Mouse (Mus musculus) megakaryocyte, embryonic 14.5 days (primary cell): Measurements from ENCODE around the gene Ppm1n. TPM values are rescaled to one million over a fixed set of nuclear protein-coding genes. Genes with fewer than 3 reads are reported as not detected.
A peak's percentile ranks its signal among the peaks of the same experiment; 100 is the strongest.

ENCODE experiments used
- H3K27me3 ChIP-seq: replicated peaks from 2 replicates; pipeline ENCODE3; 2012; ENCODE audit warnings: inconsistent platforms
- H3K36me3 ChIP-seq: replicated peaks from 2 replicates; pipeline ENCODE3; 2012; ENCODE audit warnings: low read length, inconsistent platforms, mixed read lengths
- H3K4me1 ChIP-seq: 2 replicates; pipeline ENCODE4 v1.6.1; 2012; ENCODE audit warnings: inconsistent platforms
- H3K4me3 ChIP-seq: replicated peaks from 2 replicates; pipeline ENCODE3; 2012; ENCODE audit warnings: moderate library complexity, mild to moderate bottlenecking, inconsistent platforms
- H3K9me3 ChIP-seq: 2 replicates; pipeline ENCODE4 v1.6.1; 2012; ENCODE audit warnings: inconsistent platforms
- FLI1 ChIP-seq: IDR thresholded peaks from 2 replicates; pipeline ENCODE4 v1.6.1; 2012; ENCODE audit warnings: low read length, inconsistent platforms, mixed read lengths
- GATA1 ChIP-seq: IDR thresholded peaks from 3 replicates; pipeline ENCODE4 v1.6.1; 2012; ENCODE audit warnings: mixed read lengths, low read length, inconsistent platforms, borderline replicate concordance
- polyA plus RNA-seq: library from polyadenylated mRNA; stranded (reverse); fragments of >175 nt; gene quantifications from 2 replicates; pipeline ENCODE4 v1.2.3, GENCODE M21; 2012; ENCODE audit warnings: low replicate concordance; ENCODE audit not compliant: insufficient read depth

Gene Ppm1n
- polyA plus RNA-seq, 1 experiment = not detected

DNA sequence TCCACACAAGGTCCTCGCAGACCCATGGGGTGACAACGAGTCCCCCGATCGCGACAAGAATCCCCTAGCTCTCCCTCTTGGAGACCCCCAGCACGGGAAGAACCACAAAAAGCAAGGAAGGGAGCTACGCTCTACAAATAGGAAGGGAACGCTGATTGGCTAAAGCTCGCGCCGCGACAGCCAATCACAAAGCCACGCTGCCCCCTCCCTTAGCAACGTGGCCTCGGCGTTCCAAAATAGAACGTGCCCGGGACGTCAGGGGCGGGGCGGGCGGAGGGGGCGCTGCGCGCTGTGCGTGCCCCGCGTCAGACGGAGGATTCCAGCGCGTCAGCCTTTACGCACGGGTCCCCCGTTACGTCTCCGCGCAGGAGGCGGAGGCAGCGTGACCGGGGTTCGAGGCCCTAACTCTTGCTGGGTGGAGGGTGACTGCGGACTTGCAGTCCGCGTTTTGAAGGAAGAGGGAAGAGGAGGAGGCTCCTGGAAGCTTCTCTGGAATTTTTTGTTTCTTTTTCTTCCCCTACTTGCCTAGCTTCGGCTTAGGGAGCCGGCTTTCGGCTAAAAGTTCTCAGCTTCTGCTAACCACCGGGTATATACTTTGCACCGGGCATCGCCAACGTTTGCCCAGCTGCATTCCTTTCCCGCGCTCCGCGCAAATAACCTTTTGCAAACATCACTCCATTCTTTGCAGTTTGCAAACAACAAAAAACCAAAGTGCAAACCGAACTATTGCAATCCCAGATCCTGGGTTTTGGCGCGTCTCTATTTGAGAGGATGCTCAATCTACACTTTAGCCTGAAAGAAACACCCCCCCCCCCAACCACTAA lies 28.8 kb upstream of the Ppm1n start:
- Histone ChIP-seq H3K4me3 (peak overlapping the region; percentile 91), H3K4me1 (peaks cover 72% of the 10 kb centered on the region), H3K36me3 (no peaks in the 10 kb centered on the region), H3K27me3 (peaks cover 46% of the 10 kb centered on the region), H3K9me3 (peaks cover 6% of the 10 kb centered on the region)
- no peak for TF ChIP-seq GATA1
- no peak for TF ChIP-seq FLI1

DNA sequence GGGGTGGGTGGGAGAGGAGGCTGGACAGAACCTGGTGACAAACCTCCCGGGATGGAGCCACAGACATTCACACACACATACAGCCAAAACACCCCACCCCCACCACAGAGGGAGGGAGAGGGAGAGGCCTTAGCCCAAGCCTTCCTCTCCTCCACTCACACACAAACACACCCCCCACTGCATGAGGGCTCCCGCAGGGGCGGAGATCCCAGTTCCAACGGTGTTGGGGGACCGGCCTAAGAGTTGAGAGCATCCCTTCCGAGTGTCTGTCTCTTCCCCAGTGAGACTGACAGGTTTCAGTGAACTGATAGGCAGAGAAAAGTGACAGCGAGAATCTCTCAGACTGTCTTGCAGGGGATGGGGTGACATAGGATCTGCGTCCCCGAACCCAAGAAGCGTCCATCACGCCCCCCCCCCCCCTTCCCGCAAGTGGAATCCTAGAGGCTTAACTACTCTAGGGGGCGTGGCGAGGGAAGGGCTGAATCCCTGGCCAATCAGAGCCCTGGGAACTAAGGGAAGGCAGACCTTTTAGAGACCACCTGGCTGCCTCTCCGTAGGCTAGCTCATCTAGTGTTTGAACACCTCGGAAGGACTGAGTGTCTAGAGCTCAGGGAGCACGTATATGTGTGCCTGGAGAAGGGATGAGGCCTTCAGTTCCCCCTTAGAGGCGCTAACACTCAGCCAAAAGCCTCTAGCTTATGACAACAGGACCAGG lies 28.0 kb upstream of the Ppm1n start:
- TF ChIP-seq FLI1 (no peak), GATA1 (no peak)
- Histone ChIP-seq H3K4me3 (peak overlapping the region; percentile 91), H3K27me3 (peaks cover 44% of the 10 kb centered on the region), H3K36me3 (no peaks in the 10 kb centered on the region), H3K4me1 (peaks cover 70% of the 10 kb centered on the region), H3K9me3 (peaks cover 6% of the 10 kb centered on the region)

DNA sequence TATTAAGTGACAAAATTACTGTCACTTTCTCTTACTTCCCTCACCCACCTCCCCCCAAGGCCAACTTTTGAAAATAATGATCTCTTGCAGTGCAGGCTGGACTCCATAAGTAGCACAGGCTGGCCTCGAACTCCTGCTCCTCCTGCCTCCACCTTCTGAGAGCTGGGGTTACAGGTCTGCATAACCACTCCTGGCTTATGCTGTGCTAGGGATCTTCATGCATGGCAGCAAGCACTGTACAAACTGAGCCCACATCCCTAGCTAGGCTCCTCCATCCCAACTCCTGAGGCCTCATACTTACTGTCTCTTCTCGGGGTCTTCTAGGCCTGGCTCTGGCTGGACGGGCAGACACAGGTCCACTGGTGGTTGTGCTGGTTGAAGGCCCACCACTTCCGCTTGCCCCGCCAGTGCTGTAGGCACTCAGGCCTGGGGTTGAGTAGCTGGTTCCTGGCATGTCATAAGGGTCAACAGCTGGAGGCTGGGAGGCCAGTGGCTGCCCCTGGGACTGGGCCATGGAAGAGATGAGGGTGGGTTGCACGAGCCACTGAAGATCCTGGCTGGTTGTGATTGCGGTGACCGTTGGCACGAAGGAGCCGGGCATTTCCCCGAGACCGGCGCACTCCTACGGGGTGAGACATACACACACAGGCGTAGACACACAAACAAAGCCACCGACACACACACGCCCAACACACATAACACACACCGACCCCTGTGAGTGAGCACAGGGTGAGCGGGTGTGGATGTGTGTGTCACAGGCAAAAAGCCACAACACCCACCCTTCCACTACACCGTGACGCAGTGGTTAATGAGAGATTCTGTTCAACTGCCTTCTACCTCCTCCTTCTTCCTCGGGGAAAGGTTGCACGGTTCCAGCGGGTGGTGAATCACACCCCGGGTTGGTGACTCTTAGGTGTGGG lies 27.2 kb upstream of the Ppm1n start:
- H3K4me3 ChIP-seq = peak overlapping the region; percentile 91
- peaks cover 72% of the 10 kb centered on the region for H3K4me1 ChIP-seq
- TF ChIP-seq GATA1 (no peak), FLI1 (no peak)
- peaks cover 3% of the 10 kb centered on the region for H3K9me3 ChIP-seq
- H3K27me3 ChIP-seq = peaks cover 49% of the 10 kb centered on the region
- H3K36me3 ChIP-seq = no peaks in the 10 kb centered on the region

DNA sequence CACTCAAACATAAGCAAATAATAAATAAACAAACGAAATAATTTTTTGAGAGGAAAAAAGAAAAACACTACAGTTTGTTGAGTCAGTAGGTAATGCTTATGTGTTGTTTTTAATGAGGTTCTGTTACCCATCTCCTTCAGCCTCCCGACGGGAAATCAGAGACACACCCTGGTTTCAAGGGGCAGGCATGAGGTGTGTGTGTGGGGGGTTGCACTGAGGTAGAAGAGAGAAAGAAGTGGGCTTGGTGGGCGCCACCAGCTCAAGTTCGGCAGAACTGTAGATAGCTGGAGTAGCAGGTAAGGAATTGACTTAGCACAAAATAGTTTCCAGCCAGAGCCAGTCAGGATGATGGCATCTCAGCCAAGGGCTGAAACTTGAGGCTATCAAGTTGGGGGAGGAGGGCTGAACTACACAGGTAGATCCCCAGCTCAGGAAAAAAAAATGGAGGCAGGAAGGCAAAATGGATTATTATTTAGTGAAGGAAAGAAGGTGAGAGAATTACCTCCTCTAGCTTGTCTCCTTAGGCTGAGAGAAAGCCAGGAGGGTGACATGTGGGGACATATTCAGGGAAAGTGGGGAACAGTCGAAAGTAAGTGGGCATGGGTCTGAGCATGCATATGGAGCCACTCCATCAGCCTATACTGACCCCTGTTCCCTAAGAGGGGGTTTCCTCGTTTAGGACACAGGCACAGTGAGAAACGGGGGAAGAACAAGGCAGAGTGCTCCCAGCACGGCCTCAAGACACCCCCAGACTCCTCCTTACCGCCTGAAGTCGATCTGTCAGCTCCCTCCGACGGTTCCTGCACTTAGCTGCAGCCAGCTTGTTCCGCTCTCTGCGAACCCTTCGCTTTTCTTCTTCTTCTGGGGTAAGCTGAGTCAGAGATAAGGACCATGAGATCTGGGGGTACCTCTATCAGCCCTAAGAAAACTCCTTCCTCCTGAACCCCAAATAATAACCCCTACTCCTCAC lies 26.2 kb upstream of the Ppm1n start:
- no peaks in the 10 kb centered on the region for H3K9me3 ChIP-seq
- peaks cover 51% of the 10 kb centered on the region for H3K27me3 ChIP-seq
- H3K4me1 ChIP-seq = peaks cover 78% of the 10 kb centered on the region
- no peaks in the 10 kb centered on the region for H3K36me3 ChIP-seq
- TF ChIP-seq FLI1 (no peak), GATA1 (no peak)
- H3K4me3 ChIP-seq = peak overlapping the region; percentile 15

DNA sequence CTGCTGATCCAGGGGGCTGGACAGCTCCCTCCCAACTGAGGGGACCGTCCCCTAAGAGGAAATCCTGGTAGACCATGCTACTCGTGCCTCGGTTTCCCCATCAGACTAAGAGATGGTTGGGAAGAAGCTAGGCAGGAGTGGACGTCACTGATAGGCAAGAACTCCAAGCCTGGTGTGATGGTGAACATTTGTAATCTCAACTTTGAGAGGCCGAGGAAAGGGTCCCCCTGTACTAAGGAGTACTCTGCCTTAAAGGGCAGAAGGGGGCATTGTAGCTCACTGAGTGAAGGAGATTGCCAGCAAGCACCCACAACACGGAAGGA lies 25.5 kb upstream of the Ppm1n start:
- Histone ChIP-seq H3K4me3 (peak overlapping the region; percentile 89), H3K4me1 (peaks cover 76% of the 10 kb centered on the region), H3K9me3 (no peaks in the 10 kb centered on the region), H3K27me3 (peaks cover 51% of the 10 kb centered on the region), H3K36me3 (no peaks in the 10 kb centered on the region)
- TF ChIP-seq GATA1 (no peak), FLI1 (no peak)

DNA sequence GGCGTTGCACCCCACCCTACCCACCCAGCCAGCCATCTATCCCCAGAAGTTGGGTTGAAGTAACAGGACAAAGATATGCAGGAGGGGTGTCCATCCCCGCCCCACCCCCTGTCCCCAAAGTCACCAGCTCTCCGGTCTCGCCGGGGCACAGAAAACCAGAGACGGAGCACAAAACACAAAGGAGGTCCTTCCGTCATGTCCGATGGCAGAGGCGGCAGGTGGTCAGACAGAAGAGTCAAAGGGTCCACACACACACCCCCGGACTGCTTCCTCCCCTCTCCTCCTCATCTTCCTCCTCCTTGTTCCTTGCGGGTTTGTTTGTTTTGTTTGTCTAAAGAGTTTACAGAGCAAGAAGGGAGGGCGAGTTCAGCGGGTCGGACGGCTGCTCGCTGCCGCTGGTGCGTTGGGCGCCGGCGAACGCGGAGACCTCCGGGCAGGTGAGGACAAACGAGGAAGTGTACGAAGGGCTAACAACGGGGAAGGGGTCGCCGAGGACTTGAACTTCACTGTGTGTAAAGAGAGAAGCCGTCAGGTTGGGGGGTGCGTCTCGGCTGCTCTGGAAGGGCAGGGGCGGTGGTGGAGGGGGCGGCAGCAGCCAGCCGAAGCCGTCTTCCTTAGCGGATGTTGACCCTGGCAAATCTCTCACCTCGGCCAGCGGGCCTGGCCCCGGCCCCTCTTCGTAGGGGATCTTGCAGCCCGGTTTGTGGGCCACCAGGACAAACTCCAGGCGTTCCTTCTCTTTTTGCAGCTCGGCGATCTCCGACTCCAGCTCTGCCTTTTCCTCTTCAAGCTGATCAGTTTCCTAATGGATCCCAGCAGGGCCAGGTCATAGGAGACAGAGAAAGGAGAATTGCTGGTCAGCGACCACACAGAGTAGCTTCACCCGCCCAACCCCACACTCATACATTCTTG lies 24.9 kb upstream of the Ppm1n start:
- peaks cover 51% of the 10 kb centered on the region for H3K27me3 ChIP-seq
- no peaks in the 10 kb centered on the region for H3K9me3 ChIP-seq
- H3K4me1 ChIP-seq = peaks cover 77% of the 10 kb centered on the region
- peak overlapping the region; percentile 89 for H3K4me3 ChIP-seq
- TF ChIP-seq FLI1 = no peak
- TF ChIP-seq GATA1 = no peak
- no peaks in the 10 kb centered on the region for H3K36me3 ChIP-seq

DNA sequence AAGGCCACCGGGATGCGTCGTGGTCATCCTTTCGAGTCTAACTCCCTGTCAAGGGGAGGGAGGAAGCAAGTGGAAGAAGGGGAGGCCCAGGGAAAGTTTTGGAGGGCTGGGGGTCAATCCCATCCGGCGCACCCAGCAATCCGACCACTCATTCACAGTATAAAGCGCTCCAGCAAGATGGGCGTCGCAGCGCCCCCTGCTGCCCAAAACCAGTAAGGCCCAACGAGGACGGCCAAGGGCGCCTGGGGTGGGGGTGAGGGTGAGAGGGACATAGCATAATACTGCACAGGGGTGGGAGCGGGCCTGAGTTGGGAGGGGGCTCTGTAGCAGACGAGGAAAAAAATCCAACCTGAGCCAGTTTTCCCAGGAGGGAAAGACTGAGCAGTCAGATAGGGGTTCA lies 23.9 kb upstream of the Ppm1n start:
- Histone ChIP-seq H3K27me3 (peaks cover 51% of the 10 kb centered on the region), H3K9me3 (no peaks in the 10 kb centered on the region), H3K36me3 (no peaks in the 10 kb centered on the region), H3K4me3 (peak overlapping the region; percentile 89), H3K4me1 (peaks cover 72% of the 10 kb centered on the region)
- no peak for TF ChIP-seq FLI1
- no peak for TF ChIP-seq GATA1

DNA sequence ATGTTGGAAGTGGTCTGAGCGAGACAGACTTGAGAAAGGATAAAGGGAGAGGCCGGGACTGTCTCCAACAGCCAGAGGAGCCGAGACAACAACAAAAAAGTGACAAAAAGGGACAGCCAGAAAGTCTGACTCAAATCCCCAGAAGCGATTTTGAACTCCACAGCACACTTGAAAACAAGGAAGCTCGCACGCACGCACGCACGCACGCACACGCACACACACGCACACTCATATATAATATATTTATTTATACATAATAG lies 23.1 kb upstream of the Ppm1n start:
- Histone ChIP-seq H3K27me3 (peaks cover 51% of the 10 kb centered on the region), H3K36me3 (no peaks in the 10 kb centered on the region), H3K9me3 (no peaks in the 10 kb centered on the region), H3K4me3 (no peak overlapping the region), H3K4me1 (peaks cover 68% of the 10 kb centered on the region)
- TF ChIP-seq FLI1 (no peak), GATA1 (no peak)
